Mouse (Mus musculus): ENCODE measurements around the gene Klf16.

- TF ChIP-seq CTCF (IDR thresholded peaks at IDR 0.05; ENCODE audit: extremely low read depth, insufficient read length, insufficient replicate concordance, low read depth, low read length) (no peak), POLR2A (IDR thresholded peaks at IDR 0.05; ENCODE audit: low read depth, low read length) (no peak)
Measured at GRCm38 (mm10) chr10:80618181-80618580, 41.1 kb upstream of the Klf16 start.

Measured in small intestine, adult 2 months (tissue).